Comparison of ENCODE assay signal across 12 mouse cellular contexts in the genomic region with DNA sequence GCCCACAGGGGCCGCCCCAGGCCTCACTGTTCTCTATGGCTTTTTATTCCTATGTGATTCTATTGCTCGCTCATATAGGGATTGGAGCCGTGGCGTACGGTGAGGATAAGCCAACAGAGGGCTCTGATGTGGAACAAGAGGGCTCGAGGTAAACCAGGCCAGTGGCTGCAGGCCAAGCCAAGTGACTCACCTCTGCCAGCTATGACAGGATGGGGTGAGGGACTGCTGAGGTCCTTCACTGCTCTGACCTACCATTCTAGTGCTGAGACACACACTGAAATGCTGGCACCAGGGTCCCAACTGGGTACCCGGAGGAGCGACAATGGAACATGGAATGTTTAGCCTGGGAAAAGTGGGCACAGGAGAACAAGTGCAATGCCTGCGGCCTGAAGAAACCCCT. TPM values are rescaled to one million over a fixed set of nuclear protein-coding genes. Genes with fewer than 3 reads are reported as not detected.
DNase-seq lines count a peak whose midpoint lies in the region; ATAC-seq lines count a peak whose summit lies in the region.
"Had no signal": no experiment of that assay in that cellular context is flagged by ENCODE, and none has a peak within 500 bp of the region (broad histone marks: within the 10 kb centered on the region; RNA-seq: fewer than 3 reads in every experiment).

No protein-coding gene starts in this region.

- no peak overlapping the region for H3K4me3 ChIP-seq in midbrain, embryonic 10.5 days
- no peak overlapping the region for H3K4me3 ChIP-seq in midbrain, embryonic 16.5 days (ENCODE audit: low read depth, low read length)
- no peak overlapping the region for H3K4me3 ChIP-seq in neural tube, embryonic 14.5 days (ENCODE audit: low read depth, low read length)
- H3K4me3 ChIP-seq: heart, embryonic 10.5 days; intestine, embryonic 15.5 days; limb, embryonic 15.5 days had no signal

- no peak overlapping the region for H3K9ac ChIP-seq in midbrain, embryonic 16.5 days (ENCODE audit: low read depth, low read length)
- no peak overlapping the region for H3K9ac ChIP-seq in neural tube, embryonic 14.5 days (replicated peaks; ENCODE audit: low read depth, low read length)
- H3K9ac ChIP-seq: intestine, embryonic 15.5 days; limb, embryonic 15.5 days had no signal

- H3K36me3 ChIP-seq in midbrain, embryonic 10.5 days, result peaks cover 51% of the 10 kb centered on the region
- peaks cover 10% of the 10 kb centered on the region for H3K36me3 ChIP-seq in midbrain, embryonic 16.5 days (ENCODE audit: control insufficient read depth, insufficient read depth, low read length)
- H3K36me3 ChIP-seq in neural tube, embryonic 14.5 days (ENCODE audit: control insufficient read depth, insufficient read depth, low read length), result no peaks in the 10 kb centered on the region
- H3K36me3 ChIP-seq: heart, embryonic 10.5 days; intestine, embryonic 15.5 days had no signal

- no peak for ATAC-seq in midbrain, embryonic 16.5 days
- no peak for ATAC-seq in neural tube, embryonic 14.5 days (ENCODE audit: low read depth)
- ATAC-seq: intestine, embryonic 15.5 days had no signal

- H3K27ac ChIP-seq in midbrain, embryonic 10.5 days (replicated peaks), result peak overlapping the region; percentile 73; the same call in 1 of the 2 replicates
- no peak overlapping the region for H3K27ac ChIP-seq in midbrain, embryonic 16.5 days (ENCODE audit: low read length)
- 0 out of 2 replicates have a peak overlapping the region, but pooled peaks have one; percentile 3 for H3K27ac ChIP-seq in neural tube, embryonic 14.5 days (ENCODE audit: low read depth, low read length)
- H3K27ac ChIP-seq: heart, embryonic 10.5 days; intestine, embryonic 15.5 days; limb, embryonic 15.5 days had no signal

- intact Hi-C loops in heart, postnatal 14 days (cut with DNase I), result no loop called here

- WGBS in midbrain, embryonic 10.5 days, result 92% methylated on average over 9 of the region's 9 CpGs
- WGBS in midbrain, embryonic 16.5 days, result 83% methylated on average over 9 of the region's 9 CpGs
- WGBS in neural tube, embryonic 14.5 days, result 90% methylated on average over 9 of the region's 9 CpGs

- no peaks in the 10 kb centered on the region for H3K9me3 ChIP-seq in midbrain, embryonic 10.5 days (replicated peaks)
- H3K9me3 ChIP-seq in midbrain, embryonic 16.5 days (replicated peaks; ENCODE audit: control insufficient read depth, low read length, poor library complexity, severe bottlenecking), result no peaks in the 10 kb centered on the region
- no peaks in the 10 kb centered on the region for H3K9me3 ChIP-seq in neural tube, embryonic 14.5 days (ENCODE audit: control insufficient read depth, low read length)
- H3K9me3 ChIP-seq: heart, embryonic 10.5 days; intestine, embryonic 15.5 days; limb, embryonic 15.5 days had no signal

- DNase-seq in heart, adult 11 months, result peak; percentile 90
- DNase-seq in heart, postnatal 14 days, result no peak
- DNase-seq in midbrain, embryonic 10.5 days (ENCODE audit: low spot score), result no peak
- DNase-seq in adrenal gland, postnatal 25 days, result peak; percentile 83
- no peak for DNase-seq in gastrocnemius, postnatal 25 days
- no peak for DNase-seq in frontal cortex, postnatal 36 days (ENCODE audit: low spot score in 2 of 2)
- DNase-seq: layer of hippocampus, postnatal 36 days had no signal

- peaks cover 10% of the 10 kb centered on the region for H3K27me3 ChIP-seq in midbrain, embryonic 10.5 days (ENCODE audit: low read depth, poor library complexity, severe bottlenecking)
- H3K27me3 ChIP-seq in midbrain, embryonic 16.5 days (ENCODE audit: control insufficient read depth, insufficient read depth, low read depth, low read length), result no peaks in the 10 kb centered on the region
- no peaks in the 10 kb centered on the region for H3K27me3 ChIP-seq in neural tube, embryonic 14.5 days (ENCODE audit: control insufficient read depth, insufficient read depth, low read length)

- no peak overlapping the region for H3K4me2 ChIP-seq in midbrain, embryonic 16.5 days (ENCODE audit: low read length)
- no peak overlapping the region for H3K4me2 ChIP-seq in neural tube, embryonic 14.5 days (ENCODE audit: low read depth, low read length)
- H3K4me2 ChIP-seq: intestine, embryonic 15.5 days; limb, embryonic 15.5 days had no signal

- H3K4me1 ChIP-seq in midbrain, embryonic 10.5 days, result peaks cover 58% of the 10 kb centered on the region
- peaks cover 24% of the 10 kb centered on the region for H3K4me1 ChIP-seq in midbrain, embryonic 16.5 days (ENCODE audit: control insufficient read depth, insufficient read depth, low read length)
- H3K4me1 ChIP-seq in neural tube, embryonic 14.5 days (ENCODE audit: control insufficient read depth, insufficient read depth, low read length), result peaks cover 14% of the 10 kb centered on the region

RNA-seq across cellular contexts. Expression of a gene that starts 3.8 kb away (rescaled TPM):
- 1 to 10 TPM; 1.3 to 1.7 TPM for total RNA-seq in heart, postnatal 14 days (2021)
- 5.0 and 8.4 TPM in 2 replicates for polyA plus RNA-seq in midbrain, embryonic 10.5 days (2016; fragmentation: Nextera tagmentation; extraction: Ambion mirVana)
- polyA plus RNA-seq in midbrain, embryonic 16.5 days (2015; fragmentation: Nextera tagmentation; extraction: Ambion mirVana), result 3.5 and 3.9 TPM in 2 replicates
- total RNA-seq in adrenal gland, postnatal 25 days (2021), result 3.7 and 4.8 TPM in 2 replicates
- polyA plus RNA-seq in neural tube, embryonic 14.5 days (2014; fragmentation: Nextera tagmentation; extraction: Ambion mirVana), result 3.3 and 4.3 TPM in 2 replicates
- under 1 TPM; 0.38 to 0.56 TPM for total RNA-seq in gastrocnemius, postnatal 25 days (2021)

RNA-seq across cellular contexts. Expression of a gene that starts 16.6 kb away (rescaled TPM):
- total RNA-seq in heart, postnatal 14 days (2021), result 10 to 100 TPM; 54.4 to 63.1 TPM
- polyA plus RNA-seq in midbrain, embryonic 10.5 days (2016; fragmentation: Nextera tagmentation; extraction: Ambion mirVana), result 23.4 and 29.3 TPM in 2 replicates
- polyA plus RNA-seq in midbrain, embryonic 16.5 days (2015; fragmentation: Nextera tagmentation; extraction: Ambion mirVana), result 35.5 and 35.9 TPM in 2 replicates
- 82.4 and 83.3 TPM in 2 replicates for total RNA-seq in adrenal gland, postnatal 25 days (2021)
- polyA plus RNA-seq in neural tube, embryonic 14.5 days (2014; fragmentation: Nextera tagmentation; extraction: Ambion mirVana), result 37.4 and 40.4 TPM in 2 replicates
- total RNA-seq in gastrocnemius, postnatal 25 days (2021), result 10 to 100 TPM; 22.4 to 24.3 TPM

RNA-seq across cellular contexts. Expression of a gene that starts 45.4 kb away (rescaled TPM):
- total RNA-seq in heart, postnatal 14 days (2021), result 10 to 100 TPM; 11.8 to 15.2 TPM
- polyA plus RNA-seq in midbrain, embryonic 10.5 days (2016; fragmentation: Nextera tagmentation; extraction: Ambion mirVana), result 46.2 and 52.1 TPM in 2 replicates
- 16.6 and 16.7 TPM in 2 replicates for polyA plus RNA-seq in midbrain, embryonic 16.5 days (2015; fragmentation: Nextera tagmentation; extraction: Ambion mirVana)
- total RNA-seq in adrenal gland, postnatal 25 days (2021), result 119 and 156 TPM in 2 replicates
- polyA plus RNA-seq in neural tube, embryonic 14.5 days (2014; fragmentation: Nextera tagmentation; extraction: Ambion mirVana), result 11.1 and 14.4 TPM in 2 replicates
- 1 to 10 TPM; 2.6 to 4.7 TPM for total RNA-seq in gastrocnemius, postnatal 25 days (2021)

RNA-seq across cellular contexts. Expression of a gene that starts 48.8 kb away (rescaled TPM):
- 100 to 1,000 TPM; 122 to 142 TPM for total RNA-seq in heart, postnatal 14 days (2021)
- 69.7 and 74.8 TPM in 2 replicates for polyA plus RNA-seq in midbrain, embryonic 10.5 days (2016; fragmentation: Nextera tagmentation; extraction: Ambion mirVana)
- polyA plus RNA-seq in midbrain, embryonic 16.5 days (2015; fragmentation: Nextera tagmentation; extraction: Ambion mirVana), result 49.5 and 52.1 TPM in 2 replicates
- 111 and 128 TPM in 2 replicates for total RNA-seq in adrenal gland, postnatal 25 days (2021)
- polyA plus RNA-seq in neural tube, embryonic 14.5 days (2014; fragmentation: Nextera tagmentation; extraction: Ambion mirVana), result 44.2 and 48.4 TPM in 2 replicates
- 100 to 1,000 TPM in 1 of 2 experiments, 10 to 100 TPM in 1; 95.6 to 126 TPM for total RNA-seq in gastrocnemius, postnatal 25 days (2021)

RNA-seq across cellular contexts. Expression of a gene that starts 57.5 kb away (rescaled TPM):
- under 1 TPM in 1 of 2 experiments, not detected in 1; 0.27 TPM for total RNA-seq in heart, postnatal 14 days (2021)
- polyA plus RNA-seq in midbrain, embryonic 10.5 days (2016; fragmentation: Nextera tagmentation; extraction: Ambion mirVana), result 0.06 and 0.10 TPM in 2 replicates
- polyA plus RNA-seq in midbrain, embryonic 16.5 days (2015; fragmentation: Nextera tagmentation; extraction: Ambion mirVana), result 1.8 and 2.2 TPM in 2 replicates
- total RNA-seq in adrenal gland, postnatal 25 days (2021), result 0.52 and 0.67 TPM in 2 replicates
- polyA plus RNA-seq in neural tube, embryonic 14.5 days (2014; fragmentation: Nextera tagmentation; extraction: Ambion mirVana), result 0.21 and 0.40 TPM in 2 replicates
- total RNA-seq in gastrocnemius, postnatal 25 days (2021), result not detected

Comparison
In these comparisons a context has a peak if more than half of its experiments do, and no peak if none do; other contexts are left out.
1. DNase-seq: peak in heart, adult 11 months (single experiment) and adrenal gland, postnatal 25 days (single experiment); none in heart, postnatal 14 days (0 of 2), midbrain, embryonic 10.5 days (single experiment), gastrocnemius, postnatal 25 days (single experiment) and frontal cortex, postnatal 36 days (0 of 2).